Mouse (Mus musculus): Measurements from ENCODE around the gene Rbbp4.

DNA sequence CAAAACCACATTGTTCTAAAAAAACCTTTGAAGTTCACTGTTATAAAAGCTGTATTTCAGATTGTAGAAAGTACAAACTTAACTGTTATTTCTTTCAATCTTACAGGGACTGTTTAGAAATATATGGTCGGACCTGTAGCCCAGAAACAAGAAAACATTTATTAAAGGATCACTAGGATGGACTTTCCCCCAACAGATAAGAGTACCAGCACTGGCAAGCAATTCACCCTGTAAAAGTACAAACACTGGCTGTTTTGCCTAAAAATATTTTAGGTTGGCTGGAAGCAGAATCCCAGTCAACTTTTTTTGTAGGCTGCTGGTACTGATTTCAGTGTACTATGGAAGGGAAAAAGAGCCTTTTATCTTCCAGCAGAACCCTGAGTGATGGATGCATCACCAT is 27.2 kb downstream of the Rbbp4 start:
- no peak for TF ChIP-seq FLI1 (IDR thresholded peaks at IDR 0.05; ENCODE audit: low read length)
- TF ChIP-seq GATA1 (IDR thresholded peaks at IDR 0.05; ENCODE audit: borderline replicate concordance, low read length): no peak

Measured in megakaryocyte, embryonic 14.5 days (primary cell).